Mouse (Mus musculus) ES-Bruce4 (cell line): ENCODE results near the gene Olfr1254.

Source experiments
- CTCF ChIP-seq: IDR thresholded peaks from one replicate; pipeline ENCODE4 v1.8.1; 2011; ENCODE audit warnings: low read depth, low read length
- POLR2A ChIP-seq: IDR thresholded peaks from one replicate; pipeline ENCODE4 v1.8.1; 2011; ENCODE audit warnings: low read length; ENCODE audit not compliant: insufficient read depth

DNA sequence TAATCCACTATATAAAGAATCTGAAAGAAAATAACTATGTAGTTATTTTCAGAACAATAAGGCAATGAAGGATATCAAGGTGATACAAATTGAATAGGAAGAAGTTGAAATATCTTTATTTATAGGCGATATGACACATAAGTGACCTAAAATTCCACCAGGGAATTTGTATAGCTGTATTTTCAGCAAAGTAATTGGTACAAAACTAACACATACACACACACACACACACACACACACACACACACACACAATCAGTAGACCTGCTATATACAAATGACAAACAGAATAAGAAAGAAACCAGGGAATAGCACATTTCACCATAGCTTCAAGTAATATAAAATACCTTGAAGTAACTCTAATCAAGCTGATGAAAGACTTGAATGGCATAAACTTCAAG, 26.8 kb upstream of the Olfr1254 start:
- TF ChIP-seq CTCF, result no peak
- no peak for TF ChIP-seq POLR2A
